Mouse (Mus musculus): ENCODE data around the gene Vmn1r84.

The Vmn1r84 gene

DNA sequence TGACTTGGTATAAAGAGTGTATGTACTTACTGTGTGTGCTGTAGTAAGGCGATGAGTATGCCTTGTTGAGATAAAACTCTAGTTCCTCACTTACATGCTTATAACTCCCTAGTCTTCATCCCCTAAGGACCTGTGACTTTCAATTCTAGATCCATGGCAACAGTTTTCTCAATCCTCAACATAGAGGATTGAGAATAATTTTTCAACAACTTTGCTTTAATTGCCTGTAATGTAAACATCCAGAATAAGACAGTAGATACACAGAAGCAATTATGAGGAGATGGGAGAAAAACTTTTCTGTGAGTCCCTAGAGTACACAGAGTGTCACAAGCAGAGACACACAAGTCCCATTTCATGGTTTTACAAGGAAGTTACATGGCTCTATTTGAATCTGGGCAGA, at the start of gene Vmn1r84:
Gene Vmn1r84 (minus strand): TSS at position 101 of the 400 bp plus-strand sequence.
- DNase-seq = no peak

DNA sequence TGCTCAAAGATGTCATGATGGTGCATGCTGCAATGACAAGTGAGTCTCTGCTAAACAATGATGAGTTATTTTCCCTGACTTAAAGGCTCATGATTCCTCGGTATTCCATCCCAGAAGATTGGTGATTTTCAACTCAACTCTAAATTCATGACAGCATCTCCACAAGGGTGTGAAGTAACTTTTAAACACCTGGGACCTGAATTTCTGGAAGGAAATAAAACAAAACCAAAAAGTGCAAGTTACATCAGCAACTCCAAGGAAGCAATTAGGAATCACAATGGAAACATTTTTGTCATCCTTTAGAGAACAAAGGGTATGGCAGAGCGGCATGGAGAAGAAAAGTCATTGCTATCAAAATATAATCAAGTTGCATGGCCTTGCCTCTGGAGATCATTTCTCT, 39.7 kb downstream of the Vmn1r84 start, which contains the start of gene Vmn1r83:
Gene Vmn1r83 (minus strand): TSS at position 101 of the 400 bp plus-strand sequence.
- DNase-seq = no peak
